Mouse (Mus musculus) ovary, adult 2 months (tissue): ENCODE results near the gene Ddah1. TPM values are rescaled to one million over a fixed set of nuclear protein-coding genes. Genes with fewer than 3 reads are reported as not detected.

ENCODE experiments used
- polyA plus RNA-seq: library from polyadenylated mRNA; depleted of rRNA; stranded (reverse); fragments of >200 nt; gene quantifications from 2 replicates; pipeline ENCODE4 v1.2.3, GENCODE M21; 2012; rRNA removed

The Ddah1 gene
- 11.3 and 13.4 TPM in 2 replicates for polyA plus RNA-seq

DNA sequence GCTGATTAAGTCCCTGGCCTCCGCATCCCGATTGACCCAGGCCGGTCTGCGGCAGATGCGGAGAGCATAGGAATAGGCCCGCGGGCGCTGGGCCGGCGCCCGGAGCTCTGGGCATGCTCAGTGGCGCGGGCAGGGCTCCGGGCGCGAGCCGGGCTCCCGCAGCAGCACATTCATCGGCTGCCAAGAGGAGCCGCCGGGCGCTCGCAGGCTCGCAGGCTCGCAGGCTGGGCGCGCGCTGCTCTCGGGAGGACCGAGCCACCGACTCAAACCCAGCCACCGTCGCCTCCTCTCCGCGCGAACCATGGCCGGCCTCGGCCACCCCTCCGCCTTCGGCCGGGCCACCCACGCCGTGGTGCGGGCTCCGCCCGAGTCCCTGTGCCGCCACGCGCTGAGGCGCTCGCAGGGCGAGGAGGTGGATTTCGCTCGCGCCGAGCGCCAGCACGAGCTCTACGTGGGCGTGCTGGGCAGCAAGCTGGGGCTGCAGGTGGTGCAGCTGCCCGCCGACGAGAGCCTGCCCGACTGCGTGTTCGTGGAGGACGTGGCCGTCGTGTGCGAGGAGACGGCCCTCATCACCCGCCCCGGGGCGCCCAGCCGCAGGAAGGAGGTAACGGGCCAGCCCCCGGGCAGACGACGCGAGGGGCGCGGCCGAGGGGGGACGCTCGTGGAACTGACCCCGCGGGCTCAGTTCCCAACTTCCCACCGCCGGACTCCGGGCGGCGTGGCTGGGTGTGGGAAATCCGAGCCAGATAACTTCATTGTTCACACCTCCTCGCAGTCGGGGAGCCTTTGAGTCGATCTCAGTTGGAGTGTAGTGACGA is at the start of gene Ddah1:
TSS of gene Ddah1 (plus strand) at position 115 of the 818 bp plus-strand sequence.

DNA sequence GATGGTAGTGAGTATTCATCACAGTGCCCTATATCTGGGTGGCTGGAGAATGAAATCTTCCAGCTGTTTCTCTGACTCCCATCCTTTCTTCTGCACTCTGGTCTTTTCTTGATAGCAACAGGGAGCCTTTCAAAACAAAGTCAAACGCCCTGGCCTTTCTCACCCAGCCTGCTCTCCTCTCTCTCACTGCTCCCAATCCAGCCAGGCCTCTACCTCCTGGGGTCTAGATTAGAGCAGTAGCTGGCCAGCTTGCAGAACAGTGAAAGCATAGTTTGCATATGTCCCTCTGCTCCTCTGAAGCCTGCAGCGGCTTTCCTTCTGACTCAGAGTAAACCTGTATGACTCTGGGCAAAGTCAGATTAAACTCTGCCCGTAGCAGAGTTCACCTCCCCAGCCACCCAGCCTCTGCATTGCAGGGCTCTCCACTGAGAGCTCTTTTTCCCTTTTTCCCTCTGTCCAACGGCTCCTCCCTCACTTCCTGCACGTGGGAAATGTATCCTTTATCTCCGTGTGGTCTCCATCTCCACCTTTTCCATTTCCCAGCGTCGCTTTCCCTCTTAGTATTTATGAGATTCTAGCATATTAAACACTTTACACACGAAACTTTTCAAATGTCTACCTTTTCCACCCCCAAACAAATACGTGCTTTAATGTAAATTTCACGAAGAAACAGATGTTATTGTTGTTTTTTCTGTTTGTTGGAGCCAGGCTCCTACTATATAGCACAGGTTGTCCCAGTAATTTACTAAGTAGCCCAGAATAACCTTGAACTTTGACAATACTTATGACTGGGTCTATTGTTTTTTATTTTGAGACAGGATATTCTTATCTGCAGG is 163.8 kb downstream of the Ddah1 start, which contains the start of gene Bcl10:
TSS of gene Bcl10 (plus strand) at position 786 of the 836 bp plus-strand sequence.

DNA sequence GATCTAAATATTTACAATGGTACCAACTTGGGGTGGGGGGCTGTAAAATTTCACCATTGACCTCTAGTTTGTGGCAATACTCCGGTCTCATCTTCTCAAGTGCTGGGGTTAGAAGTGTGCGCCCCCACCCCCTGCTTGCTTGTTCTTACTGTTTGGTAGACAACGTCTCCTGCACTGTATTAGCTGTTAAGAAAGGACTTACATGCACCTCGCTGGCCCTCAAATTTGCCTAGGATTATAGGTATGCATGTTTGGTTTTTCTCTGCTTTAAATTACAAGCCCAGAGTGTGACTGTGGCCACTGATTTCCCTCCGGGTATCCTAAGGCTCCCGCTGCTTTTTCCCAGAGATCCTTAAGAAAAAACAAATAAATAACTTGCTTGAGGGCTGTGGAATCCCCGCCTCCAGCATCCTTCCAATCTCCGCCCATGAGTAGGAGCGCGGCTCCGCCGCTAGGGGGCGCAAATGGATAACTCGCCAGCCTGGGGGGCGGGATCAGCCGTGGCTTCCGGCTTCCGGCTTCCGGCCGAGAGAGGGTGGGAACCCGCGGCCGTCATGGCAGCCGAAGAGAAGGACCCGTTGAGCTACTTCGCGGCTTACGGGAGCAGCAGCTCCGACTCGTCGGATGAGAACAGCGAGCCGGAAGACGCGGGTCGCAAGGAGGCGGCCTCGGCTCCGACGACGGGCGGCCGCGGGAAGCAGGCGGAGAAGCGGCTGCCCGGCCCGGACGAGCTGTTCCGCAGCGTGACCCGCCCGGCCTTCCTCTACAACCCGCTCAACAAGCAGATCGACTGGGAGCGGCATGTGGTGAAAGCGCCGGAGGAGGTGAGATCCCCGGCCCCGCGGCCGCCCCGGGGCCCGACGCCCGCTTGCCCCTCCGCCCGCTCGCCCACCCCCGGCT is 179.3 kb downstream of the Ddah1 start, which contains the start of gene 2410004B18Rik:
TSS of gene 2410004B18Rik (plus strand) at position 510 of the 900 bp plus-strand sequence.

Other genes with a start within 250 kb of the Ddah1 start
- gene Znhit6, start 182.5 kb upstream of the Ddah1 start, polyA plus RNA-seq, result 0.76 and 0.85 TPM in 2 replicates
- 36.8 and 49.8 TPM in 2 replicates for gene Ccn1, start 108.7 kb upstream of the Ddah1 start, polyA plus RNA-seq
- gene Bcl10, start 164.1 kb downstream of the Ddah1 start, polyA plus RNA-seq, result 5.0 and 5.6 TPM in 2 replicates
- gene 2410004B18Rik, start 179.3 kb downstream of the Ddah1 start, polyA plus RNA-seq, result 19.3 and 19.4 TPM in 2 replicates
- gene Syde2, start 229.2 kb downstream of the Ddah1 start, polyA plus RNA-seq, result 6.0 and 9.0 TPM in 2 replicates